Mouse (Mus musculus): ENCODE data around the gene Kif6.

Gene Kif6

GRCm38 (mm10) chr17:49738351-49738750 is 123.4 kb downstream of the Kif6 start:
- no peak for DNase-seq (ENCODE audit: low read depth)

- no peak for DNase-seq (ENCODE audit: low read depth)
Observed at GRCm38 (mm10) chr17:49739896-49740679, 125.2 kb downstream of the Kif6 start.

- DNase-seq (ENCODE audit: low read depth) = no peak
Observed at GRCm38 (mm10) chr17:49741172-49741571, 126.2 kb downstream of the Kif6 start.

GRCm38 (mm10) chr17:49741927-49742326 is 127.0 kb downstream of the Kif6 start:
- no peak for DNase-seq (ENCODE audit: low read depth)

- no peak for DNase-seq (ENCODE audit: low read depth)
Observed at GRCm38 (mm10) chr17:49743580-49744463, 128.9 kb downstream of the Kif6 start.

- DNase-seq (ENCODE audit: low read depth) = no peak
Observed at GRCm38 (mm10) chr17:49750889-49751324, 136.0 kb downstream of the Kif6 start.

- no peak for DNase-seq (ENCODE audit: low read depth)
Observed at GRCm38 (mm10) chr17:49753874-49754273, 138.9 kb downstream of the Kif6 start.

GRCm38 (mm10) chr17:49756862-49757261 is 141.9 kb downstream of the Kif6 start:
- DNase-seq (ENCODE audit: low read depth) = no peak

- no peak for DNase-seq (ENCODE audit: low read depth)
Observed at GRCm38 (mm10) chr17:49759047-49759446, 144.1 kb downstream of the Kif6 start.

GRCm38 (mm10) chr17:49761260-49761659 is 146.3 kb downstream of the Kif6 start:
- DNase-seq (ENCODE audit: low read depth) = no peak

- DNase-seq (ENCODE audit: low read depth) = no peak
Observed at GRCm38 (mm10) chr17:49761838-49762237, 146.9 kb downstream of the Kif6 start.

- no peak for DNase-seq (ENCODE audit: low read depth)
Observed at GRCm38 (mm10) chr17:49764963-49765362, 150.0 kb downstream of the Kif6 start.

GRCm38 (mm10) chr17:49767717-49768370 is 152.9 kb downstream of the Kif6 start:
- DNase-seq (ENCODE audit: low read depth) = no peak

GRCm38 (mm10) chr17:49771703-49772315 is 156.9 kb downstream of the Kif6 start:
- DNase-seq (ENCODE audit: low read depth) = peak; percentile 34

- no peak for DNase-seq (ENCODE audit: low read depth)
Observed at GRCm38 (mm10) chr17:49777115-49777839, 162.3 kb downstream of the Kif6 start.

- DNase-seq (ENCODE audit: low read depth) = no peak
Observed at GRCm38 (mm10) chr17:49779066-49779465, 164.1 kb downstream of the Kif6 start.

GRCm38 (mm10) chr17:49779576-49779975 is 164.6 kb downstream of the Kif6 start:
- DNase-seq (ENCODE audit: low read depth) = peak; percentile 36

- no peak for DNase-seq (ENCODE audit: low read depth)
Observed at GRCm38 (mm10) chr17:49785851-49786250, 170.9 kb downstream of the Kif6 start.

- no peak for DNase-seq (ENCODE audit: low read depth)
Observed at GRCm38 (mm10) chr17:49787351-49787750, 172.4 kb downstream of the Kif6 start.

GRCm38 (mm10) chr17:49788187-49788974 is 173.4 kb downstream of the Kif6 start:
- DNase-seq (ENCODE audit: low read depth) = no peak
